Mouse (Mus musculus): Measurements from ENCODE around the gene Adamts2.

- TF ChIP-seq POLR2A (IDR thresholded peaks at IDR 0.05; ENCODE audit: borderline replicate concordance, low read depth, low read length) (no peak), CTCF (IDR thresholded peaks at IDR 0.05; ENCODE audit: low read depth, low read length) (no peak)
These were observed 123.7 kb downstream of the Adamts2 start for GRCm38 (mm10) chr11:50725595-50725994.

Data from bone marrow macrophage, adult 2 months (primary cell).